Mouse (Mus musculus): ENCODE results near the gene Hoxd10. TPM values are rescaled to one million over a fixed set of nuclear protein-coding genes. Genes with fewer than 3 reads are reported as not detected.

Gene Hoxd10
- polyA plus RNA-seq, 1 experiment from 2014 or later: 1.6 TPM

GRCm38 (mm10) chr2:74704393-74704998 is 12.8 kb downstream of the Hoxd10 start, which contains the start of gene Hoxd8:
Hoxd8 (plus strand) TSS chr2:74704615.
- 0 out of 2 replicates have a peak, but pooled peaks have one; percentile 19 for ATAC-seq
- Histone ChIP-seq H3K4me3 (ENCODE audit: low read depth, low read length) (peak within 1 kb of the TSS; percentile 55), H3K4me1 (replicated peaks; ENCODE audit: control insufficient read depth, insufficient read depth, low read length) (no peaks in the 10 kb centered on the region), H3K9me3 (ENCODE audit: control insufficient read depth) (no peaks in the 10 kb centered on the region), H3K4me2 (replicated peaks; ENCODE audit: low read depth) (peak within 1 kb of the TSS; percentile 78), H3K27me3 (replicated peaks; ENCODE audit: control insufficient read depth, insufficient read depth, low read length) (peaks cover 95% of the 10 kb centered on the region), H3K9ac (ENCODE audit: low read depth, low read length) (peak within 1 kb of the TSS; percentile 50), H3K36me3 (ENCODE audit: control insufficient read depth, insufficient read depth) (no peaks in the 10 kb centered on the region), H3K27ac (ENCODE audit: low read depth, low read length) (peak within 1 kb of the TSS; percentile 60)
- WGBS: under 1% methylated on average over 50 of the region's 52 CpGs
- TF ChIP-seq CTCF (IDR thresholded peaks at IDR 0.05; ENCODE audit: low read depth): no peak

DNA sequence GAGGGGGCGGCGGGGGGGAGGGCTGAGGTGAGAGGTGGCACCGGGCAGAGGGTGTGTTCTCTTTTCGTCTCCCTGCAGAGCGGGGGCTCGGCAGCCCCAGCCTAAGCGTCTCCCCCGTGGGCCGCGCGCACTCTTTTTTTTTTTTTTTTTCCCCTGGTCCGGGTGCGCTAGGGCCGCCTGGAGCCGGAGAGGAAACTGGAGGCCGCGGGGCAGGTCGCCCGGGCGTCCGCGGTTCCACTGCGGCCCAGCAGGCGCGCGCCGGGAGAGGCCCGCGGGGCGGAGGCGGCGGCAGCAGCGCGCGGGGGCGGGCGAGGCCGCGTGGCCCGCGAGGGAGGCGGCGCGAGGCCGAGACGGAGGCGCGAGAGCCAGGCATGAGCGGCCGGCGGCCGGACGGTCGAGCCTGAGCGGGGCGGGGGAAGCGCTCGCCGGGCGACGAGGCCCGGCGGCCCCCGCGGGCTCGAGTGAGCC is 13.3 kb downstream of the Hoxd10 start:
- 1% methylated on average over 27 of the region's 66 CpGs for WGBS
- Histone ChIP-seq H3K4me3 (ENCODE audit: low read depth, low read length) (peak overlapping the region; percentile 55), H3K9me3 (ENCODE audit: control insufficient read depth) (no peaks in the 10 kb centered on the region), H3K4me1 (replicated peaks; ENCODE audit: control insufficient read depth, insufficient read depth, low read length) (no peaks in the 10 kb centered on the region), H3K9ac (ENCODE audit: low read depth, low read length) (peak overlapping the region; percentile 50), H3K4me2 (replicated peaks; ENCODE audit: low read depth) (peak overlapping the region; percentile 78), H3K27ac (ENCODE audit: low read depth, low read length) (peak overlapping the region; percentile 60), H3K36me3 (ENCODE audit: control insufficient read depth, insufficient read depth) (no peaks in the 10 kb centered on the region), H3K27me3 (replicated peaks; ENCODE audit: control insufficient read depth, insufficient read depth, low read length) (peaks cover 95% of the 10 kb centered on the region)
- ATAC-seq: peak; percentile 42; the same call in 1 of the 2 replicates
- no peak for TF ChIP-seq CTCF (IDR thresholded peaks at IDR 0.05; ENCODE audit: low read depth)

- H3K36me3 ChIP-seq (ENCODE audit: control insufficient read depth, insufficient read depth): no peaks in the 10 kb centered on the region
- H3K27ac ChIP-seq (ENCODE audit: low read depth, low read length): peak overlapping the region; percentile 60
- ATAC-seq: peak; percentile 34; the same call in 1 of the 2 replicates
- H3K9ac ChIP-seq (ENCODE audit: low read depth, low read length): peak overlapping the region; percentile 50
- H3K4me3 ChIP-seq (ENCODE audit: low read depth, low read length): peak overlapping the region; percentile 55
- under 1% methylated on average over 61 of the region's 85 CpGs for WGBS
- no peaks in the 10 kb centered on the region for H3K9me3 ChIP-seq (ENCODE audit: control insufficient read depth)
- no peaks in the 10 kb centered on the region for H3K4me1 ChIP-seq (replicated peaks; ENCODE audit: control insufficient read depth, insufficient read depth, low read length)
- peak overlapping the region; percentile 78 for H3K4me2 ChIP-seq (replicated peaks; ENCODE audit: low read depth)
- H3K27me3 ChIP-seq (replicated peaks; ENCODE audit: control insufficient read depth, insufficient read depth, low read length): peaks cover 95% of the 10 kb centered on the region
- TF ChIP-seq CTCF (IDR thresholded peaks at IDR 0.05; ENCODE audit: low read depth): no peak
Observed at GRCm38 (mm10) chr2:74705467-74706089, 13.9 kb downstream of the Hoxd10 start.

DNA sequence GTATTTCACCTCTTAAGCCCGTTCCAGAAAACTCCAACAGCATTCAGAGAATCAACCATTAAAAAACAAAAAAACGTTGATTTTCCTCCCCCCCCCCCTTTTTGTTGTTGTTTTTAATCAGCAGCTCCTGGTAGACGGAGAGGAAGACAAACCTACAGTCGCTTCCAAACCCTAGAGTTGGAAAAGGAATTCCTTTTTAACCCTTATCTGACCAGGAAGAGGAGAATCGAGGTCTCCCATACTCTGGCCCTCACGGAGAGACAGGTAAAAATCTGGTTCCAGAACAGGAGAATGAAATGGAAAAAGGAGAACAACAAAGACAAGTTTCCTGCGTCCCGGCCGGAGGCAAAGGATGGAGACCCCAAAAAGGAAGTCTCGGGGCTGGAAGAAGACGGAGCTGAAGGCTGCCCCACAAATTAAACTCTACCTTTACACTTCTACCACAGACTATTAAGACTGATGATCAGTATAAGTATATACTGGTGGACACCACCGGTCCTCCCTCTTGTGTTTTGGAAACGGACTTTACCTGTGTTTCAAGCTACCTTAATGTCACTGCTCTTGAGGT is 14.8 kb downstream of the Hoxd10 start:
- 10% methylated on average over 13 of the region's 13 CpGs for WGBS
- Histone ChIP-seq H3K4me3 (ENCODE audit: low read depth, low read length) (peak overlapping the region; percentile 55), H3K27me3 (replicated peaks; ENCODE audit: control insufficient read depth, insufficient read depth, low read length) (peaks cover 92% of the 10 kb centered on the region)

GRCm38 (mm10) chr2:74707599-74707998 is 15.9 kb downstream of the Hoxd10 start:
- H3K4me3 ChIP-seq (ENCODE audit: low read depth, low read length): no peak overlapping the region
- no peak for ATAC-seq
- no peaks in the 10 kb centered on the region for H3K9me3 ChIP-seq (ENCODE audit: control insufficient read depth)
- 0 out of 2 replicates have a peak overlapping the region, but pooled peaks have one; percentile 6 for H3K4me2 ChIP-seq (replicated peaks; ENCODE audit: low read depth)
- H3K27me3 ChIP-seq (replicated peaks; ENCODE audit: control insufficient read depth, insufficient read depth, low read length): peaks cover 94% of the 10 kb centered on the region
- H3K9ac ChIP-seq (ENCODE audit: low read depth, low read length): no peak overlapping the region
- TF ChIP-seq CTCF (IDR thresholded peaks at IDR 0.05; ENCODE audit: low read depth): no peak
- H3K36me3 ChIP-seq (ENCODE audit: control insufficient read depth, insufficient read depth): no peaks in the 10 kb centered on the region
- no peaks in the 10 kb centered on the region for H3K4me1 ChIP-seq (replicated peaks; ENCODE audit: control insufficient read depth, insufficient read depth, low read length)
- 37% methylated on average over 7 of the region's 7 CpGs for WGBS
- H3K27ac ChIP-seq (ENCODE audit: low read depth, low read length): no peak overlapping the region

More for the DNA sequence above, 14.8 kb downstream of the Hoxd10 start:
- Histone ChIP-seq H3K9ac (ENCODE audit: low read depth, low read length) (no peak overlapping the region), H3K27ac (ENCODE audit: low read depth, low read length) (no peak overlapping the region), H3K4me1 (replicated peaks; ENCODE audit: control insufficient read depth, insufficient read depth, low read length) (no peaks in the 10 kb centered on the region), H3K4me2 (replicated peaks; ENCODE audit: low read depth) (peak overlapping the region; percentile 78; the same call in 1 of the 2 replicates), H3K9me3 (ENCODE audit: control insufficient read depth) (no peaks in the 10 kb centered on the region), H3K36me3 (ENCODE audit: control insufficient read depth, insufficient read depth) (no peaks in the 10 kb centered on the region)
- no peak for ATAC-seq
- TF ChIP-seq CTCF (IDR thresholded peaks at IDR 0.05; ENCODE audit: low read depth): no peak

- no peak overlapping the region for H3K4me2 ChIP-seq (replicated peaks; ENCODE audit: low read depth)
- no peaks in the 10 kb centered on the region for H3K9me3 ChIP-seq (ENCODE audit: control insufficient read depth)
- peaks cover 94% of the 10 kb centered on the region for H3K27me3 ChIP-seq (replicated peaks; ENCODE audit: control insufficient read depth, insufficient read depth, low read length)
- H3K27ac ChIP-seq (ENCODE audit: low read depth, low read length): no peak overlapping the region
- no peak for ATAC-seq
- H3K9ac ChIP-seq (ENCODE audit: low read depth, low read length): no peak overlapping the region
- no peak overlapping the region for H3K4me3 ChIP-seq (ENCODE audit: low read depth, low read length)
- WGBS: 31% methylated on average over 4 of the region's 4 CpGs
- no peaks in the 10 kb centered on the region for H3K4me1 ChIP-seq (replicated peaks; ENCODE audit: control insufficient read depth, insufficient read depth, low read length)
- no peaks in the 10 kb centered on the region for H3K36me3 ChIP-seq (ENCODE audit: control insufficient read depth, insufficient read depth)
- TF ChIP-seq CTCF (IDR thresholded peaks at IDR 0.05; ENCODE audit: low read depth): no peak
Observed at GRCm38 (mm10) chr2:74708676-74709075, 17.0 kb downstream of the Hoxd10 start.
